Mouse (Mus musculus) forelimb bud, embryonic 11.5 days (tissue): ENCODE measurements around the gene Zbtb18.
A peak's percentile ranks its signal among the peaks of the same experiment; 100 is the strongest.

Experiments
- DNase-seq: peaks from one replicate; pipeline ENCODE4 v3.0.0-alpha.2; 2012; ENCODE audit warnings: low read depth, low spot score

Gene Zbtb18

DNA sequence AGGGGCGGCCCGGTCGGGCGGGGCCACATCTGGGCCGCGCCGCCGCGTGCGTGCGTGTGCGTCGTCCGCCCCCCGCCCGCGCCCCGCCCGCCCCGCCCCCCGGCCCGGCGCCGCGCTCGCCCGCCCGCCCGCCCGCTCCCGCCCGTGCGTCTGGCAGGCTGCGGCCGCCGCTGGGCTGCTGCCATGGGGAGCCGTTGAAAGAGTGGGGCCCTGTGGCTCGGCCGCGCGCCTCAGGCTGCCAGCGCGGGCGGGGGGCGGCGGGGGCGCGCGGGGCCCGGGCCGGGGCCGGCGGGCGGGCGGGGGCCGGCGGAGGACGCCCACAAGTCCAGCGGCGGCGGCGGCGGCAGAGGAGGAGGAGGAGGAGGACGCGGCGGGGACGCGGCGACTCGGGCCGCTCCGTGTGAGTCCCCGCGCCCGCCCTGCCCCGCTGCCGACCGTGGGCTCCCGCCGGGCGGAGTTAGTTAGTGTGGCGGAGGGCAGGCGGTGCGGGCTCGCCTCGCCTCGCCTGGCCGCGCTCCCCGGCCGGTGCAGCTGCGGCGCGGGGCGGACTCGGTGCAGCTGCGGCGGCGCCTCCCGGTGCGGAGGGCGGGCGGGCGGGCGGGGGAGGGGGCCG, at the start of gene Zbtb18:
Gene Zbtb18, plus strand, starts transcription at position 156 of the 613 bp plus-strand sequence.
- DNase-seq = no peak

DNA sequence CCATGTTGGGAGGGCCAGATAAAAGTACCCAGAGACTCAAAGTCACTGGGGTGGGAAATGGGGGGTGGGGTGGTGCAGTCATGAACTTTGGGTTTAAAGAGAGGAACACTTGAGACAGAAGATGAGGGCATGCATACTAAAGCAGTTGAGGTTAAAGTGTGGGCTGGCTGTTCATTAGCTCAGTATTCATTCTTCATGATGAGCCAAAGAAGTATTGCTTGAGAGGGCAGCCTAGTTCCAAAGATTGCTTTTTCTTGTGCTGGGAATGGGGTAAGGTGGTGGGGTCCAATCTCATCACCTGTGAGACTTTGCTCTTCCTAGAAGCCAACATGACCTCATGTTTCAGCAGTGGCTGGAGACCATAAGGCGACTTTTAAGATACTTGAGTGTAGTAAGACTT, 44.7 kb upstream of the Zbtb18 start:
- DNase-seq = no peak

DNA sequence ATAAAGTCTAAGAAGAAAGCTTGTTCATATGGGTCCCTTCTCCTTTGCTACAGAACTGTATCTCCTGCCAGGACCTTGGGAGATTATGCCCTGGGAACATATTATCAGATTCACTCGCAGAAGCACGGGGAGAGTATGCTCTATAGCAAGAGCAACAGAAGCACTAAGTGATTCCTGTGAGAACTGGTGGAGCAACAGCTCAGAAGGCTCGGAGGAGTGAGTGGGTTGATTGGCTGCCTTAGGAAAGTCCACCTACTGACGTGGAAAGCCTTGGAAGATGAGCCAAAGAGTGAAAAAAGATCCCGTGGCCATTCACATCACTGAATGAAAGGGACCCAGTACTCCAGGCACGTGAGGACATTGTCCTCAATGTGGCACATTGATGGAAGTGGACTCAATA, 37.0 kb upstream of the Zbtb18 start:
- no peak for DNase-seq

DNA sequence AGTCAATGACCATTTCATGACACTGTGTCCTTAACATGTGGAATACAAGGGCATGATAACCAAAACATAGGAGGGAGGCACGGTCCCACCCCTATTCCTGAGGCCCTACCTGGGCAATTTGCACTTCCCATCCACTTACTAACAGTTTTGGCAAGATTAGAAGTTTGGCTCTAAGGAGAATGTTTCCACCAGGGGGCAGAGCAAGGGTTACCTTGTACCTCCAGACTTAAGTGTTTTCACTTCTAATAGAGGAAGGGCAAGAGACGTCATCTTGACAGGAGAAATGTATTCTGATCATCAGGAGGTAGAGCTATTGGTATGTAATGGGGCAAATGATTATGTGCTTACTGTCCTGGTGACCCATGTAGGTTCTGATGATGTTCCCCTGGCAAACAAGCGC, 33.5 kb upstream of the Zbtb18 start:
- peak; percentile 14 for DNase-seq

DNA sequence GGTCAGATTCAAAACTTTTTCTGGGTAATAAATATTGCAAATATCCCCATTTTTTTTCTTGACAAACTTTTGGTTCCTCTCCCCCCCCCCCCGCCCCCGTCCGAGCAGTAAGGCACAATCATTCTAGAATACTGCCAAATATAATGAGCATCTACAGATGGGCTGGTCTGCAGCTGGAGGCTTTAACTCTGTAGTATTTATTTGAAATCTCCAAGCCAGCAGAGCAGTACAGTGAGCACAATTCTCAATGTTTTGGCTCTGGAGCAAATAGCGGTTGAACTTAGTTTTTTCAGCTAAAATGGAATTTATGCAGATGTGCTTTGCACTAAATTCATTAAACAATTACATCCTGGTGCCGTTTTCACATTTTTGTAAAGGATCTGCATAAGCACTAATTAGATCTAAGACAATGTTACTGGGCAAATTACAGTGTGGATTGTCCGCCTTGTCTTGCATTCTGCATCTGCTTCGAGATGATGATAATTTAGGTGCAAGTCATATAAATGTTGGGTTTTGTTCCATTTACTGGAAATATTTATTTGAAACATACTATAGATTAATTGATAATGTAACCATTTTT, 31.3 kb upstream of the Zbtb18 start:
- no peak for DNase-seq

DNA sequence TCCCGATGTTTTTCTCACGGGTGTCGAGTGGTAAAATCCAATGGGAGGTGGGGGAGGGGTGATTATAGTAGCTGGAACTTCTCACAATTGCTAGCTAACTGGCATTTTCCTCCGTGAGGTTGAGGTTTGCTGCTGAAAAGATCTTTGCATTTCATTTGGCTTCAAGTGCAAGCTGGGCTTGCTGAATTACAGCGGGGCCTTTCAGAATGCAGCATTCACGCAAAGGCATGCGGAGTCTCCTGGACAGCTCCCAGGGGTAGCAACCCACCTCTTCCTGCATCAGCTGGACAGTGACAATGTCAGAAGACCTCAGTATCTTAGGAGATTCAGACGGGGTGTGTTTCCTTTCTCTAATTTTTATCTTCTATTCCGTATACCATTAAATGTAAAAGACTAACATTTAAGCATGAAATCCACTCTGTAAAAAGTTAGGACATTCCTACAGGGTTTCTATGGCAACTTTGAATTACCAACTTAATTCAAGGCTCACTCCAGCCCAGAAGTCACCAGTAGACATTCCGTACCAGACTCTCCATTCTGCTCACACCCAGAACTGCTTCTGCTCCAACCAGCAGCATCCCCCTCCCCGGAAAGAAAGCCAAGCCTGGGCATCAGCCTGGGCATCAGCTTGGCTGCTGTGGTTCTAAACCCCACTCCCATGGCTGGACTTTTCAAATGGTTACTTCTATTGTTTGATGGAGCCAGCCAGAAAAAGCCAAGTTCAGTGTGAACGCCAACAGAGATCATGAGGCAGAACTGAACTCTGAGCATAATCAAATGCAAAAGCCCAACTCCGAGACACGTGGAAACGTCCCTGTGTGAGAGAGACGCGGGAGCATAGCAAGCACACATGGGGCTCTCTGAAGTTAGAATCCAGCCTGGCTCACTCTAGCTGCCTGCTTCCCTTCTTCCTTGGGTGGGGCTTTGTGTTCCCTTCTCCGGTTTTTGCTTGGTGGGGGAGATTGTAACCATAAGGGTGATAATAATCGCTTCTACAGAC, 30.5 kb upstream of the Zbtb18 start:
- DNase-seq = no peak

DNA sequence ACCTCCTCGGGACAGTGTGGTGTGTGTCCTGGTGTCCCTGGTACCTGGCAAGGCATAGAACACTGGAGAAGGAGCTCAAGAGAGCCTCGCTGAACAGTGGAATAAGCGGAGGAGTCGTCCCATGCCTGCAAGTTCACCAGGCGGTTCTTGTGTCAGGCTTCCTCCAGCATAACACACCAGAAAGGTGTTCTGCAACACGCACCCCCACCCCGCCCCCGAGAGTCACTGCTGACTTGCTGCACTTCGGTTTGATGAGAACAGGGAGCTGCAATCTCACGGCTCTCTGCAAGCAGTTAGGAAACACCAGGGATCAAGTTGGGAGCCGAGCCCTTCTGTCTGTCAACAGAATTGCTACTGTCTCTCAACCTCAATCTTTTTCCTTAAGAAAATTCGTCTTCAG, 22.8 kb upstream of the Zbtb18 start:
- no peak for DNase-seq

DNA sequence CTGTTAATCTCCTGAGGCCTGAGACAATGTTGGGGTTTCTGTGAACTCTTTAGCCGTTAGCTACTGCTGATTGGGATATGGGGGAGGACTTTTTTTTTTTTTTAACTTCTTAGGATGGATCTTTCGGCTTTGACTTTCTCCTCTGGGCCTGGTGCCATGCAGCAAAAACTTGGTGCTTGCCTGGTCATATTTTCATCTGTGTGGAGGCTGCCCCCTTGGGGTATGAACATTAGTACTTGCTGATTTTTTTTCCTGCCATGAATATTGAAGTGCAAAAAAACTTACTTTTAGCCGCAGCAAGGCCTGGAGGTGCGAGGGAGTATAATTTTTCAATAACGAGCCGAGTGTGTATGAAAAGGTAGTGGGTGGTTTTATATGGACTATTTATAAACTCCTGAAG, 22.0 kb upstream of the Zbtb18 start:
- DNase-seq = no peak

DNA sequence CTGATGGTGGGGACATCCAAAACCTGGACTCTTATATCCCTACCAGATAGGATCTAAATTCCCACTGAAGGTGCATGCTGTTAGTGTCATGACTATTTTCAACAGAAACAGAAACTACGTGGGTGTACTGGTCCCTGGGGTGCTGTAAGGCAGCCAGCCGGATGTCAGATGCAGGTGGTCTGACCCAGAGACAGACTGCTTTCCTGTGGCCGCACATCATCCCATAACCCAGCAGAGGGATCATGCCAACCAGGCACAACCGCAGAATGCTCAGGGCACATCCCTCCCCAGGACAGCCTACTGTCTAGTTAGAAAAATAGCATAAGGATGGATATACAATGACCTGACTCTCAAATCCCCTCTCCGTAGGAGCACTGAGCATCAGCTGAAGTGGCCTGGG, 14.3 kb upstream of the Zbtb18 start:
- DNase-seq = no peak

DNA sequence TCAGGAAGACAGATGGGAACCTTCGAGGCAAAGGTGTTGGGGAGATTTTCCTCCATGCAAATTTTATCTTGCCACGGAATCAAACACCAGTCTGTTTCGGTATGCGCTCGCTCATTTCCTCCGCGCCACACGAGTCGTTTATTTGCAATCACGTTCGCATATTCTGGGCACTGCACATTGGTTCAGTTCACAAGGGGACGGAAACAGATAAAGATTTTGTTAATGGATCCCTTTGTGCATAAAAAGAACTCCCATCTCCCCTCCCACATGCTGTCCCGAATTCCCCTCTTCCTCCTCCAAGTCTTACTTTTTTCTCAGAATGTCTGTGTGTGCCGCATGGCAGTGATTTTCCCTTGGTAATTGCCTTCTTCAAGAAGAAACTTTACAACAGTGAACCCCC, 13.8 kb upstream of the Zbtb18 start:
- no peak for DNase-seq

DNA sequence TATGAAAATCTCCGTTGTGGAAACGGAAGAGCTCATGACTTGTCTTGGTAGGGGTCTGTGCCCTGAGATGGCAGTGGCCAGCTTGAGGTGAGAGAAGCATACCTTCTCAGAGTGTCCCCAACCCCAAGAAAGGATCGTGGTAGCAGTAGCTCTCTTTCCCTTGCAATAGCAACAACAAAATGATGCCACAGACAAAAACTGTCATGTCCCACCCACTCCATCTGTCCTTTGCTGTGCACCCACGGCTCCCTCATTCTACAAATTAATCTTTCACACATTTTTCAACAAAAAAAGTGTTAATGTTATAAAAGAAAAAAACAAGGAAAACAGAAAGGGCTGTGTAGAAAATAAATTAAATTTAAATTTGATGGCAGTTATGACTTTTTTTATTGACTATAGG, 13.1 kb upstream of the Zbtb18 start:
- no peak for DNase-seq

DNA sequence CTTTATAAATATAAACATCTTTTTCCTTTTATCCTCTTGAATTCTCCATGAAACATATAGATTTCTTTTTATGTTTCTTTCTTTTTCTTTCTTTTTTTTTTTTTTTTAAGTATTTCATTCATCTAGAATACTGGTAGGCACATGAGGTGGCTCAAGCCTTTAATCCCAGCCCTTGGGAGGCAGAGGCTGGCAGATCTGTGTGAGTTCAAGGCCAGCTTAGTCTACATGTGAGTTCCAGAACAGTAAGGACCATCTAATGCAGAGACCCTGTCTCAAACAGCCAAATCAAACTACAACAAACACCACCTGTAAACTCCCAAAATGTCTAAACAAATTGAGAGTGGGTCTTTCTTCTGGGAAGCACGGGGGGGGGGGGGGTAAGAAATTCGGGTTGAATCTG, 1.7 kb upstream of the Zbtb18 start:
- DNase-seq = no peak

DNA sequence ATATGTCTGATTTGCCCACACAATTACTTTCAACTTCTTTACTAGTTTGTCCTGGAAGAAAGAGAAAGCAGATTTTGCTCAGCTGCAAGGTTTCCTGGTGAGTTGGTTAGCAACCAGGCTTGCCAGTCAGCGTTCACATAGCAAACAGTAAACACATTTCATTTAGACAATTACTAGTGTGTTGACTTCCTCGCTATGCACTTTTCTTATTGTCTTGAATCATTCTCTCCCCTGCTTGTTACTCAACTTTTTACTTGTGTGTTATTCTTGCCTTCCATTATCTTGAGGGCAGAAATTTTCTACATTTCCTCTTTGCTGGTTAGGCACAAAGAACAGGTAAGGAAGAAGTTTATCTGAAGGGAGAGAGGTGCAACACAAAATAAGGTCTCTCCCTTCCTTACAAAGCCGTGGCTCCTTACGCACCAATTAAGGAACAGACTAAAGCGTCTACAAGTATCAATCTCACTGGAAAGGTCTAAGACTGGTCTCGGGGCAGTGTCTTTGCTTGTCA, 1.1 kb upstream of the Zbtb18 start:
- DNase-seq = peak; percentile 28

DNA sequence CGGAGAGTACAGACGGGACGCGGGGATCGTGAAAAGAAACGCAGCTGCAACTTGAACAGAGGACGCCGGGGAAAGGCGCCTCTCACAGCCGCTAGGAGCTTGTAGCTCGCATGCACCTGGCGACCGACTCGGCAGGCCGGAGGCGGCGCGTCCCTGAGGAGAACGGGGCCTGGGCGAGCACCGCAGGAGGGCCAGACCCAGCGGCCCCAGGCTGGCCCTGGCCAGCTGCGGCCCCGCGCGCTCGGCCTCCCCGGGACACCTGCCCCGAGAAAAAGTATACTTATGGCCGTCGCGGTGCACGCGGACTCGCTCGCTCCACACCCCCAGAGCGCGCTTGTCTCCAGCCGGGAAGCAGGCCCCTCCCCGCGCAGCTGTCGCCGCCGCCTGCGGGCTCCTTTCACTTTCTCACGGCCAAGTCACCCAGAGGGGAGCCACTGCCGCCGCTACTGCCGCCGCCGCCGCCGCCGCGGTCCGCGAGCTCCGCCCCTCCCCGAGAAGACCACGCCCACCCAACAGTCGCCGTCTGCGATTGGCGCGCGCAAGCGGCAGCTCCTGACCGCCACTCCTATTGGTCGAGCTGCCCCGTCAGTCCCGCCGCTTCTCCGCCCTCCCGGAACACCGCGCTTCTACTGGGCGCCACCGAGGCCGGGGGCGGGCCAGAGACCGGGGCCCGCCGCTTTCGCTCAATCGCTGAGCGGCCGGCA, 507 bp upstream of the Zbtb18 start:
- peak; percentile 95 for DNase-seq

DNA sequence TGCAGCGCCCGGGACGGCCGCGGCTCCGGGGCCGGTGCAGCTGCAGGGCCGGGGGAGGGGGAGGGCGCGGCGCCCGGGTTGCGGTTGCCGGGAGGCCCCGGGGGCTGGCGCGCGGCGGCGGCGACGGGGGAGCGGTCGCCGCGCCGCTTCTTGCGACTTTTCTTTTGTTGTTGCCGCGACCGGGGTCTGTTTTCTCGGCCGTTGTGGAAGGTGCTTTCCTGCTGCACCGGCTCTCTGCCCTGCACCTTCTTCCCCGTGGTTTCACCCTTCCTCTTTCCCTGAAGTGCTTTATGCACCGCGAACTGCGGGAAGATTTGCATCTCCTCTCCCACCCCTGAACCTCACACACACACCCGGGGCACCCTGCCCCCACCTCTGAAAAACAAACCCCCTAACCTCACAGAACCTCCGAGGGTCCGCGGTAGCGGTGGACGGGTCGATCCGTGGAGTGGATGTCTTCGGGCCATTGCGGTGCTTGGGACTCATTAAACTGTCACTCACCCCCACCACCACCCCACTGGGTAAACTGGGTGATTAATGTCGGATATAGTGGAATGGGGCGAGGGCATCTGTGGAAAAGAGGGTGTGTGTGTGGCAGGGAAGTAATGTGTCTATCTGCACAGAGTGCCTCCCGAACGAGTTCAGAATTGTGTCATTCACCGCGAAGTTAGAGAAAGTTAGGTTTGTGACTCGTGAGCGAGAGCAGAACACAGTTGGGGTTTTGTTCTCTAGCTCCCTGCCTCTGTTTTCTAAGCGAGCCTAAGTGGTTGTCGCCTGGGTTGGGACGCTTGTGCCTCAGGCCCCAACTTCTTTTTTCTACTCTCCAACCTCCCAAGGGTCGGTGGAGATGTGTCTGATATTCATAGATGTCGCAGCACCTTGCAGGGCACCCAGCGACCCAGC, 921 bp downstream of the Zbtb18 start:
- peak; percentile 34 for DNase-seq

DNA sequence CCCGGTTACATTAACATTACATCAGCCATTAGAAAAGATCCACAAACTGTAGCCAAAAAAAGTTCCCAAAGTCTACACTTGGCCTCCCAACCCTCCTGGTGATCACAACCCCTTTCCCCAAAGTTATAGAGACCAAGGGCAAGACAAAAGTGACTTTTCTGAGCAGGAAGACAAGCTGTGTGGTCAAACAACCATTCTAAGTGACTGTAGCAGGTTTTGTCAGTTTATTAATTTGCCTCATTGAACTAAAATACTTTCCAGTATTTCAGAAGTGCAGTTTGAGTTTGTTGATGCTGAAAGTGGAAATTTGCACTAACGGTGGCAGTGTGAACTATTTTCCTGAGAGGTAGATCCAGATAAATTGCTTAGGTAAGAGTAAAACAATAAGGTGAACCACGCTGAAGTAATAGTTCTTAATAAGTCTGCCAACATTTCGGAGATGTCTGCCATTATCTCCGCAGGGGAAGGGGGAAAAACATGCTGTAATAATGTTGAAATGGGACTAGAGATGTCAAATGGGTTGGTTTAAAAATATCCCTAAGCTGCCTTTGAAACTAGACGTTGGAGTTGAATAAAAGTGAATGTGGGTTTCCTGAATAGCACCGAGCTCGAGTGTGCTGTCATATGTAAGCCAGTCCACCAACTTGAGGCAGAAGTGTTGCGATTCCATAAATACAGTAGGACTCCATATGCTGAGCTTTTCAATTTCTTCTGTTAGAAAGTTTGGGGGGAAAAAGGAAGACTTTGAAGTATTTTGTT, 1.8 kb downstream of the Zbtb18 start:
- DNase-seq = no peak

DNA sequence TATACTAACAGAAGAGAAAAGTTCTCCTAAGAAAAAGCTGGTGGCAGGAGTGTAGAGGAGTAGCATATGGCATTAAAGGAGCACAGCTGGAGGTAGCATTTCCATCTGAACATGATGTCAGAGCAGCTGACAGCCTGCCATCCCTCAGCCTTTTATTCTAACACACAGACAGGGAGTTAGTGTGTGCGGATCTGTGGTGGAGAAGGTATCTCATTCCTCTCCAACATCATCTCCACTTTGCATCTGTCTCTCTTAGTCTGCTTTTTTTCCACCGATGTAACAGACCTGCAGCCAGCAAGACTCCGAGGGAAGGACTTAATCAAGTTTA, 2.3 kb downstream of the Zbtb18 start:
- no peak for DNase-seq

DNA sequence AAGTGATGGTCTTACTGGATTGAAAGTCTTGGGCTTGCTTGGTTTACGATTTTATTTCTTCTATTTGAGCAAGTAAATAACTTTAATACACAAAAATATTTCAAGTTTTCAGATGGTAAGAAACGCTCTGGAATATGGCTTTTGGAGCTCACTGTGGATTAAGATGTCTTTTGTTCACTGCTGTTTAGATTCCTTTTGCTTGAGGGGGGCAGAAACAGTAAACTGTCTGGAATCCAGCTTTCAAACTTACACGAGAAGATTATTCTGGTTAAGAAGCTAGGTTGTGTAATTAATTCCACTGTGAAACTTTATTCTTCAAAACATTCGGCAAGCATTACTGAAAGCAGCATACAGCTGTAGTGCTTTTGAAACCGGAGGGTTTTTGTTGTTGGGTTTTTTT, 2.8 kb downstream of the Zbtb18 start:
- no peak for DNase-seq

DNA sequence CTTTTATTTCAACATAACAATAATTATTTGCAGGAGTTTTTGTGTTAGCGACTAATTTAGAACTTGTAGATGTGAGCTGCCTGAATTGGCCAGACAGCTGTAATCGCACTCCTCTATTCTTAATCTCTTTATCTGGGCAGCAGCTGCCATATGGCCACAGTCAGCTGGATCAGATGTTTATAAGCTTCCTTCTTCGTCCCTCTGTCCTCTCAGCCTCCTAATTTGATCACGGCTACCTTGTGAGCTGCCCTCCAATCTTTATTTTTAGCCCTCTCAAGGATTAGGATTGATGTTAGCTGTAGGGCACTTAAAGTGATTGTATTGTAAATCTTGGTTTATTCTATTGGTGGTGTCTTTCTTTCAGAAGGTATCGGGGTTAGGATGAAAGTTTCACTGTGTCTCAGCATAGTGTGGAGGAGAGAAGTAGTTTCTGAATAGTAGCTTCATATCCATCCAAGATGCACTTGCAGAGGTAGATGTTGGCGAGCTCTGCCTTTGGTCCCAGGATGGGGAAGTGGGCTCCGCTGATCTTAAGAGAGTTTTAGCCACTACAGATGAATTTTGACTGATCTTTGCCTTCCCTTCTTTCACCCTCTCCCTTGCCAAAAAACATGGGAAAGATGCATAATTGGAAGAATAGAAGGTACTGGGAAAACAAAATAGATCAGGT, 3.4 kb downstream of the Zbtb18 start:
- DNase-seq = no peak

DNA sequence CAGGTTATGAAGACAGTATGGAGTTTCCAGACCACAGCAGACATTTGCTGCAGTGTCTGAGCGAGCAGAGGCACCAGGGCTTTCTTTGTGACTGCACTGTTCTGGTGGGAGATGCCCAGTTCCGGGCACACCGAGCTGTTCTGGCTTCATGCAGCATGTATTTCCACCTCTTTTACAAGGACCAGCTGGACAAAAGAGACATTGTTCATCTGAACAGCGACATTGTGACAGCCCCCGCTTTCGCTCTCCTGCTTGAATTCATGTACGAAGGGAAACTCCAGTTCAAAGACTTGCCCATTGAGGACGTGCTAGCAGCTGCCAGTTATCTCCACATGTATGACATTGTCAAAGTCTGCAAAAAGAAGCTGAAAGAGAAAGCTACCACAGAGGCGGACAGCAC, 4.9 kb downstream of the Zbtb18 start:
- DNase-seq = peak; percentile 28
